Mouse (Mus musculus): ENCODE results near the gene Cdip1. TPM values are rescaled to one million over a fixed set of nuclear protein-coding genes. Genes with fewer than 3 reads are reported as not detected.
"Not testable (repeated sequence)": the region's sequence is repeated elsewhere in the genome, so short reads cannot be mapped to it uniquely, and the experiment has no call there.

Gene Cdip1
- 130 and 132 TPM in 2 replicates for polyA plus RNA-seq (2015; fragmentation: Nextera tagmentation; extraction: Ambion mirVana)

GRCm38 (mm10) chr16:4789810-4790559, at the start of gene Cdip1:
Cdip1 (minus strand) TSS chr16:4790292.
- peak; percentile 98 for ATAC-seq (replicated peaks)
- WGBS = under 1% methylated on average over 51 of the region's 51 CpGs

DNA sequence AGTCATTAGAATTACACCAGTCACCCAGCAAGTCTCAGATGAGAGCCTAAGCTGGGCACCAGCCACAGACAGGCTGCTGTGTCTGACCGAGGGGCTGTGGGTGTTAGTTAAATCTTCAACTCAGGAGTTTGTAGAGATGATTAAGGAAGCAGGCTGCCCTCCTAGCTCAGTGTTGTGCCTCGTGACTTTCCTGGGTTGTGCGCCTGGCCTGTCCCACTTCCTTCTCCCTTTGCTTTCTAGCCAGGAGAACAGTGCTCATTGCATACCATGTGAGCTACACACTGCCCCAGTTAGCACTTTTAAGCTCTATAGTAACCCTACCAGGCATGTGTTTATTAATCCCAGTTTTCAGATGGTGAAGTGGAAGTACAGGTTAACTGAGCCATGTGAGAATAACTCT, 49.5 kb upstream of the Cdip1 start:
- Histone ChIP-seq H3K4me3 (no peak overlapping the region), H3K4me1 (no peaks in the 10 kb centered on the region)
- WGBS = 80% methylated on average over 3 of the region's 3 CpGs

More at GRCm38 (mm10) chr16:4789810-4790559, at the start of gene Cdip1:
- Histone ChIP-seq H3K9ac (peak within 1 kb of the TSS; percentile 82), H3K4me1 (peaks cover 43% of the 10 kb centered on the region), H3K27me3 (replicated peaks) (no peaks in the 10 kb centered on the region), H3K4me2 (peak within 1 kb of the TSS; percentile 67), H3K9me3 (no peaks in the 10 kb centered on the region), H3K36me3 (replicated peaks) (no peaks in the 10 kb centered on the region; the same call in 1 of the 2 replicates), H3K4me3 (peak within 1 kb of the TSS; percentile 68), H3K27ac (peak within 1 kb of the TSS; percentile 98)

GRCm38 (mm10) chr16:4837631-4838030, 47.5 kb upstream of the Cdip1 start:
- no peaks in the 10 kb centered on the region for H3K4me1 ChIP-seq
- no peaks in the 10 kb centered on the region for H3K36me3 ChIP-seq (replicated peaks)
- WGBS = 89% methylated on average over 3 of the region's 3 CpGs
- no peak overlapping the region for H3K27ac ChIP-seq
- H3K9ac ChIP-seq = no peak overlapping the region
- no peak overlapping the region for H3K4me3 ChIP-seq
- H3K4me2 ChIP-seq = no peak overlapping the region
- ATAC-seq (replicated peaks) = no peak
- H3K9me3 ChIP-seq = no peaks in the 10 kb centered on the region
- H3K27me3 ChIP-seq (replicated peaks) = no peaks in the 10 kb centered on the region

More for the DNA sequence above, 49.5 kb upstream of the Cdip1 start:
- H3K27ac ChIP-seq = no peak overlapping the region
- no peaks in the 10 kb centered on the region for H3K9me3 ChIP-seq
- no peak for ATAC-seq (replicated peaks)
- no peak overlapping the region for H3K9ac ChIP-seq
- H3K27me3 ChIP-seq (replicated peaks) = no peaks in the 10 kb centered on the region
- H3K36me3 ChIP-seq (replicated peaks) = no peaks in the 10 kb centered on the region
- H3K4me2 ChIP-seq = no peak overlapping the region

- no peaks in the 10 kb centered on the region for H3K36me3 ChIP-seq (replicated peaks)
- no peak within 1 kb of the TSS for H3K4me3 ChIP-seq
- H3K4me2 ChIP-seq = no peak within 1 kb of the TSS
- 86% methylated on average over 3 of the region's 3 CpGs for WGBS
- no peak within 1 kb of the TSS for H3K27ac ChIP-seq
- no peak within 1 kb of the TSS for H3K9ac ChIP-seq
- no peaks in the 10 kb centered on the region for H3K4me1 ChIP-seq
- no peak for ATAC-seq (replicated peaks)
- no peaks in the 10 kb centered on the region for H3K9me3 ChIP-seq
- H3K27me3 ChIP-seq (replicated peaks) = no peaks in the 10 kb centered on the region
Measured at GRCm38 (mm10) chr16:4835191-4835590, 45.1 kb upstream of the Cdip1 start, which contains the start of gene 4930562C15Rik. 4930562C15Rik (plus strand) TSS chr16:4835416.

- H3K9me3 ChIP-seq = no peaks in the 10 kb centered on the region
Measured at GRCm38 (mm10) chr16:4833858-4834257, 43.8 kb upstream of the Cdip1 start.

DNA sequence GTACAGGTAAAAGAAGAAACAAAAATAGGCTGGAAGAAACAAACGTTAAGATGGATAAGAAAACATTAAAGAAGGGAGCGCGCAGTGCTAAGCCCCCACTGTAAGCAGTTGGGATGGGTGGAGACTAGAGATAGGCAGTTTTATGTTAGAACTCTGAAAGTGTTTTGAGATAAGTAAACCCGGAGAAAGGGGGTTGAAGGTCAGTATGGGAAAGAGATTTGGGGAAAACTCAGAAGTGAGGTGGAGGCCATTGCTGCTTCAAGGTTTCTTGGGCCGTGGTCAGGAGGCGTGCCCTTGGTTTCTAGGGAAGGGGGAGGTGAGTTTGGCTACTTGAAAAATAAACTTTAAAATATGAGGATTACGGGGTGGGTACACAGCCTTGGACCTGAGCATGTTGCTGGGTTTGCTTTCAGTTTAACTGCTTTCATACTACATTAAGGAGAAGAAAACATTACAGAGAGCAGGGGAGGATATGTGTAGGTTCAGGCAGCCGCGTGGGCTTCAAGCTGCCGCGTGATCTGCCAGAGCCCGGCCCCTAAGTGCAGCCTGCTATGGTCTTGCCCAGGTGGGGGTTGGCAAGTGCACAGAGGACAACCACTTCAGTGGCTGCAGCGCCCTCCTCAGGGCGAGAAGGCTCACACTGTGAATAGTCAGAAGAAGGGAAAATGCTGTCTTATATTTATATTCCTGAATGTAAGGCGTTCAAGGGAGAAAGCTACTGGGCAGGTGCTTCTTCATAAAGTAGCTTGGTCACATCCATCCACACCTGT, 41.7 kb upstream of the Cdip1 start:
- no peaks in the 10 kb centered on the region for H3K36me3 ChIP-seq (replicated peaks)
- no peak overlapping the region for H3K27ac ChIP-seq
- no peaks in the 10 kb centered on the region for H3K9me3 ChIP-seq
- no peak overlapping the region for H3K4me2 ChIP-seq
- H3K4me1 ChIP-seq = no peaks in the 10 kb centered on the region
- 72% methylated on average over 15 of the region's 15 CpGs for WGBS
- H3K9ac ChIP-seq = no peak overlapping the region
- no peaks in the 10 kb centered on the region for H3K27me3 ChIP-seq (replicated peaks)
- H3K4me3 ChIP-seq = no peak overlapping the region
- ATAC-seq (replicated peaks) = no peak

More at GRCm38 (mm10) chr16:4833858-4834257, 43.8 kb upstream of the Cdip1 start:
- H3K9ac ChIP-seq = no peak overlapping the region
- no peaks in the 10 kb centered on the region for H3K4me1 ChIP-seq
- H3K27ac ChIP-seq = no peak overlapping the region
- no peaks in the 10 kb centered on the region for H3K36me3 ChIP-seq (replicated peaks)
- H3K4me3 ChIP-seq = no peak overlapping the region
- H3K27me3 ChIP-seq (replicated peaks) = no peaks in the 10 kb centered on the region
- H3K4me2 ChIP-seq = no peak overlapping the region
- 87% methylated on average over 2 of the region's 2 CpGs for WGBS
- no peak for ATAC-seq (replicated peaks)

DNA sequence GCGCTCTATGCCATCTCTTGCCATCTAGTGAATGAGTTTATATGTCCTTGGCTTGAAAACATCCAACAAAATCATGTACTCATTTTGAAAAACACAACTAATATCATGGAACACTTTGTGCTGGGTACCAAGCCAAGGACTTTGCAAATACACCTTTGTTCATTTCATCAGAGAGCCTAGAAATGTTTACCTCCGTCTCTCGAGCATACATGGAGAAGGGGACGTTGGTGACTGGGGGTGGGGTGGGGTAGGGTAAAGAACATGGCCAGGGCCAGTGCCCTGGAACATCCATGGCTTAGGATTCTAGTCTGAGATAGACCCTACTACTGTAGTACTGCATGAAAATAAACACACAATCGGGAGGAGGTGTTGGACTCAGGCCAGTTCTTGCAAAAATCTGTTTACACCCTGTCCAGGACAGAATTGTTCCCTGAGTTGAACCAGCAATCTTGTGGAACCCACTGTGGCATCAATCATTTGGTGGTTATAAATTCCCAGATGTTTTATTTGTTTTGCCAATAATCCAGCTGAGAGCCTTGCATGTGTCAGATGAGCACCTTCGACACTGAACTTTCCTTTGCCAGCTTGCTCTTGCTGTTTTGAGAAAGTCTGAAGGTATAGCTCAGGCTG, 39.3 kb upstream of the Cdip1 start:
- Histone ChIP-seq H3K9ac (no peak overlapping the region), H3K4me2 (no peak overlapping the region), H3K27ac (no peak overlapping the region), H3K4me1 (no peaks in the 10 kb centered on the region), H3K36me3 (replicated peaks) (no peaks in the 10 kb centered on the region), H3K27me3 (replicated peaks) (no peaks in the 10 kb centered on the region), H3K9me3 (no peaks in the 10 kb centered on the region), H3K4me3 (no peak overlapping the region)
- ATAC-seq (replicated peaks) = no peak
- WGBS = 88% methylated on average over 6 of the region's 6 CpGs

- Histone ChIP-seq H3K4me3 (no peak overlapping the region), H3K9ac (no peak overlapping the region), H3K4me2 (no peak overlapping the region), H3K27ac (no peak overlapping the region), H3K4me1 (no peaks in the 10 kb centered on the region), H3K27me3 (replicated peaks) (no peaks in the 10 kb centered on the region), H3K9me3 (no peaks in the 10 kb centered on the region), H3K36me3 (replicated peaks) (no peaks in the 10 kb centered on the region)
- no peak for ATAC-seq (replicated peaks)
- WGBS = 92% methylated on average over 5 of the region's 5 CpGs
Measured at GRCm38 (mm10) chr16:4827639-4828038, 37.5 kb upstream of the Cdip1 start.

GRCm38 (mm10) chr16:4824466-4824865, 34.4 kb upstream of the Cdip1 start:
- H3K4me3 ChIP-seq, H3K4me1 ChIP-seq: not testable (repeated sequence)
- 85% methylated on average over 5 of the region's 5 CpGs for WGBS

GRCm38 (mm10) chr16:4818349-4818748, 28.3 kb upstream of the Cdip1 start:
- Histone ChIP-seq H3K9me3 (no peaks in the 10 kb centered on the region), H3K4me2 (no peak overlapping the region), H3K27ac (no peak overlapping the region), H3K9ac (no peak overlapping the region), H3K36me3 (replicated peaks) (no peaks in the 10 kb centered on the region), H3K4me1 (no peaks in the 10 kb centered on the region), H3K27me3 (replicated peaks) (no peaks in the 10 kb centered on the region), H3K4me3 (no peak overlapping the region)
- ATAC-seq (replicated peaks) = no peak
- 83% methylated on average over 3 of the region's 3 CpGs for WGBS

More at GRCm38 (mm10) chr16:4824466-4824865, 34.4 kb upstream of the Cdip1 start:
- not testable (repeated sequence) for H3K36me3 ChIP-seq (replicated peaks); H3K4me2 ChIP-seq; H3K27ac ChIP-seq; H3K9me3 ChIP-seq; H3K9ac ChIP-seq; ATAC-seq (replicated peaks); H3K27me3 ChIP-seq (replicated peaks)

GRCm38 (mm10) chr16:4796631-4797030, 6.5 kb upstream of the Cdip1 start:
- Histone ChIP-seq H3K9me3 (no peaks in the 10 kb centered on the region), H3K27ac (no peak overlapping the region), H3K9ac (no peak overlapping the region), H3K4me2 (no peak overlapping the region), H3K36me3 (replicated peaks) (no peaks in the 10 kb centered on the region), H3K27me3 (replicated peaks) (no peaks in the 10 kb centered on the region), H3K4me1 (no peaks in the 10 kb centered on the region), H3K4me3 (no peak overlapping the region)
- ATAC-seq (replicated peaks) = no peak
- 86% methylated on average over 4 of the region's 4 CpGs for WGBS

- H3K4me1 ChIP-seq = peaks cover 30% of the 10 kb centered on the region
- no peaks in the 10 kb centered on the region for H3K27me3 ChIP-seq (replicated peaks)
- H3K4me3 ChIP-seq = no peak overlapping the region
- no peaks in the 10 kb centered on the region; the same call in 1 of the 2 replicates for H3K36me3 ChIP-seq (replicated peaks)
- no peak overlapping the region for H3K9ac ChIP-seq
- H3K27ac ChIP-seq = no peak overlapping the region
- no peak overlapping the region for H3K4me2 ChIP-seq
- no peaks in the 10 kb centered on the region for H3K9me3 ChIP-seq
- whole genome bisulfite sequencing = 65% methylated on average over 2 of the region's 2 CpGs
- ATAC-seq (replicated peaks) = no peak
Measured at GRCm38 (mm10) chr16:4791332-4791731, 1.2 kb upstream of the Cdip1 start.

All from midbrain, embryonic 15.5 days (tissue).